ENCODE assay signal across 21 mouse cellular contexts in the genomic region with DNA sequence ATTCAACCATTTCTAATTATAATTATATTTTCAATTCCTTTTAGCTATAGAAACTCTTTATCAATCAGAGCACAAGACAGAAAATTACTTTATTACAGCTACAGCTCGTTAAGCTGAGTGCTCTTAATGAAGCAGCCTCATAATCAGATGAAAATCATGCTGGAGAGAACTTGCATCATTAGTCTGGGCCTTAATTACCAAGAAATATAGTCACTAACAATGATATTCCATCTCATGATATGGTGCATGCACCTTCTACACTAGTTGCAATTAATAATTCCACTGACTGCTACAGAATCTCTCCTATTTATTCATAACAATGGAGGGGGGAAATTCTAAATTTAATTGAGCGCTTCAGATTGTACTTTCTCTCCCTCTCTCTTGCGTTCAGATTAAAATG.
A peak's percentile ranks its signal among the peaks of the same experiment; 100 is the strongest.
DNase-seq lines count a peak whose midpoint lies in the region; ATAC-seq lines count a peak whose summit lies in the region.
"Had no signal": no experiment of that assay in that cellular context is flagged by ENCODE, and none has a peak within 500 bp of the region (broad histone marks: within the 10 kb centered on the region; RNA-seq: fewer than 3 reads in every experiment).

No protein-coding gene starts in this region.

- H3K36me3 ChIP-seq in forebrain, embryonic 12.5 days (replicated peaks): no peaks in the 10 kb centered on the region
- H3K36me3 ChIP-seq in forebrain, embryonic 11.5 days (ENCODE audit: control insufficient read depth, insufficient read depth, low read length): no peaks in the 10 kb centered on the region
- H3K36me3 ChIP-seq in forebrain, embryonic 15.5 days: no peaks in the 10 kb centered on the region
- no peaks in the 10 kb centered on the region for H3K36me3 ChIP-seq in hindbrain, embryonic 15.5 days
- H3K36me3 ChIP-seq in neural tube, embryonic 14.5 days (ENCODE audit: control insufficient read depth, insufficient read depth, low read length): no peaks in the 10 kb centered on the region
- no peaks in the 10 kb centered on the region for H3K36me3 ChIP-seq in intestine, embryonic 15.5 days
- H3K36me3 ChIP-seq: embryonic facial prominence, embryonic 15.5 days; limb, embryonic 12.5 days; liver, embryonic 12.5 days had no signal

- DNase-seq in forebrain, embryonic 11.5 days (ENCODE audit: low spot score): no peak
- DNase-seq in layer of hippocampus, postnatal 25 days (ENCODE audit: extremely low spot score in 1 of 2, low spot score in 1 of 2): no peak
- DNase-seq in cerebellum, adult 8-10 months: no peak
- DNase-seq: adrenal gland, postnatal 25 days; cerebellum, adult 11-12 months; cerebellum, postnatal 25 days; heart, postnatal 10 days; kidney, postnatal 36 days; layer of hippocampus, adult 9-11 months; lung, embryonic 14.5 days; lung, postnatal 36 days; thymus, postnatal 36 days had no signal

- H3K4me3 ChIP-seq in forebrain, embryonic 12.5 days (replicated peaks): no peak overlapping the region
- no peak overlapping the region for H3K4me3 ChIP-seq in forebrain, embryonic 11.5 days (ENCODE audit: low read depth, low read length)
- no peak overlapping the region for H3K4me3 ChIP-seq in forebrain, embryonic 15.5 days
- no peak overlapping the region for H3K4me3 ChIP-seq in hindbrain, embryonic 15.5 days
- H3K4me3 ChIP-seq in neural tube, embryonic 14.5 days (ENCODE audit: low read depth, low read length): no peak overlapping the region
- no peak overlapping the region for H3K4me3 ChIP-seq in intestine, embryonic 15.5 days (replicated peaks)
- H3K4me3 ChIP-seq: embryonic facial prominence, embryonic 15.5 days; limb, embryonic 12.5 days; liver, embryonic 12.5 days; myocyte had no signal

- H3K4me2 ChIP-seq in forebrain, embryonic 12.5 days: no peak overlapping the region
- H3K4me2 ChIP-seq in forebrain, embryonic 11.5 days (ENCODE audit: low read depth, low read length, severe bottlenecking): no peak overlapping the region
- no peak overlapping the region for H3K4me2 ChIP-seq in forebrain, embryonic 15.5 days (replicated peaks)
- H3K4me2 ChIP-seq in hindbrain, embryonic 15.5 days: peak overlapping the region; percentile 46
- 0 out of 2 replicates have a peak overlapping the region, but pooled peaks have one; percentile 39 for H3K4me2 ChIP-seq in neural tube, embryonic 14.5 days (ENCODE audit: low read depth, low read length)
- no peak overlapping the region for H3K4me2 ChIP-seq in intestine, embryonic 15.5 days (replicated peaks)
- H3K4me2 ChIP-seq: embryonic facial prominence, embryonic 15.5 days; liver, embryonic 12.5 days had no signal

- no peaks in the 10 kb centered on the region for H3K9me3 ChIP-seq in forebrain, embryonic 12.5 days
- no peaks in the 10 kb centered on the region for H3K9me3 ChIP-seq in forebrain, embryonic 11.5 days (ENCODE audit: control insufficient read depth, low read length)
- no peaks in the 10 kb centered on the region for H3K9me3 ChIP-seq in forebrain, embryonic 15.5 days
- no peaks in the 10 kb centered on the region for H3K9me3 ChIP-seq in hindbrain, embryonic 15.5 days
- no peaks in the 10 kb centered on the region for H3K9me3 ChIP-seq in neural tube, embryonic 14.5 days (ENCODE audit: control insufficient read depth, low read length)
- no peaks in the 10 kb centered on the region for H3K9me3 ChIP-seq in intestine, embryonic 15.5 days
- H3K9me3 ChIP-seq: embryonic facial prominence, embryonic 15.5 days; limb, embryonic 12.5 days; liver, embryonic 12.5 days had no signal

- H3K9ac ChIP-seq in forebrain, embryonic 12.5 days: no peak overlapping the region
- H3K9ac ChIP-seq in forebrain, embryonic 11.5 days (ENCODE audit: low read length): no peak overlapping the region
- H3K9ac ChIP-seq in forebrain, embryonic 15.5 days (replicated peaks): no peak overlapping the region
- no peak overlapping the region for H3K9ac ChIP-seq in hindbrain, embryonic 15.5 days
- H3K9ac ChIP-seq in neural tube, embryonic 14.5 days (replicated peaks; ENCODE audit: low read depth, low read length): no peak overlapping the region
- no peak overlapping the region for H3K9ac ChIP-seq in intestine, embryonic 15.5 days
- H3K9ac ChIP-seq: embryonic facial prominence, embryonic 15.5 days; limb, embryonic 12.5 days; liver, embryonic 12.5 days; lung, embryonic 14.5 days had no signal

- ATAC-seq in forebrain, embryonic 12.5 days (ENCODE audit: low FRiP score): peak; percentile 40; the same call in 1 of the 2 replicates
- no peak for ATAC-seq in forebrain, embryonic 11.5 days (replicated peaks; ENCODE audit: low FRiP score)
- ATAC-seq in forebrain, embryonic 15.5 days (replicated peaks): 0 out of 2 replicates have a peak, but pooled peaks have one; percentile 26
- peak; percentile 15; the same call in 1 of the 2 replicates for ATAC-seq in hindbrain, embryonic 15.5 days (ENCODE audit: low FRiP score, low read depth)
- ATAC-seq in neural tube, embryonic 14.5 days (ENCODE audit: low read depth): peak; percentile 25; the same call in 1 of the 2 replicates
- ATAC-seq in intestine, embryonic 15.5 days: no peak
- ATAC-seq: liver, embryonic 12.5 days had no signal

- peaks cover 55% of the 10 kb centered on the region for H3K27me3 ChIP-seq in forebrain, embryonic 12.5 days
- H3K27me3 ChIP-seq in forebrain, embryonic 11.5 days (ENCODE audit: control insufficient read depth, insufficient read depth, low read length): peaks cover 9% of the 10 kb centered on the region
- H3K27me3 ChIP-seq in forebrain, embryonic 15.5 days: 0 out of 2 replicates have a peak, but pooled peaks cover 3% of the 10 kb centered on the region
- no peaks in the 10 kb centered on the region for H3K27me3 ChIP-seq in hindbrain, embryonic 15.5 days
- no peaks in the 10 kb centered on the region for H3K27me3 ChIP-seq in neural tube, embryonic 14.5 days (ENCODE audit: control insufficient read depth, insufficient read depth, low read length)
- H3K27me3 ChIP-seq in intestine, embryonic 15.5 days (replicated peaks): no peaks in the 10 kb centered on the region
- H3K27me3 ChIP-seq: embryonic facial prominence, embryonic 15.5 days; liver, embryonic 12.5 days had no signal

- peaks cover 21% of the 10 kb centered on the region for H3K4me1 ChIP-seq in forebrain, embryonic 12.5 days
- peaks cover 9% of the 10 kb centered on the region; the same call in 1 of the 2 replicates for H3K4me1 ChIP-seq in forebrain, embryonic 11.5 days (replicated peaks; ENCODE audit: control insufficient read depth, insufficient read depth, low read length)
- H3K4me1 ChIP-seq in forebrain, embryonic 15.5 days: peaks cover 23% of the 10 kb centered on the region
- H3K4me1 ChIP-seq in hindbrain, embryonic 15.5 days (replicated peaks): peaks cover 32% of the 10 kb centered on the region
- H3K4me1 ChIP-seq in neural tube, embryonic 14.5 days (ENCODE audit: control insufficient read depth, insufficient read depth, low read length): peaks cover 27% of the 10 kb centered on the region
- H3K4me1 ChIP-seq in intestine, embryonic 15.5 days (replicated peaks): 0 out of 2 replicates have a peak, but pooled peaks cover 3% of the 10 kb centered on the region
- H3K4me1 ChIP-seq: liver, embryonic 12.5 days had no signal

- no peak overlapping the region for H3K27ac ChIP-seq in forebrain, embryonic 12.5 days
- no peak overlapping the region for H3K27ac ChIP-seq in forebrain, embryonic 11.5 days (ENCODE audit: low read depth, low read length)
- H3K27ac ChIP-seq in forebrain, embryonic 15.5 days (replicated peaks): no peak overlapping the region
- no peak overlapping the region; the same call in 1 of the 2 replicates for H3K27ac ChIP-seq in hindbrain, embryonic 15.5 days (replicated peaks)
- H3K27ac ChIP-seq in neural tube, embryonic 14.5 days (ENCODE audit: low read depth, low read length): no peak overlapping the region
- H3K27ac ChIP-seq in intestine, embryonic 15.5 days: no peak overlapping the region
- H3K27ac ChIP-seq: embryonic facial prominence, embryonic 15.5 days; limb, embryonic 12.5 days; liver, embryonic 12.5 days had no signal

- 61% methylated on average over 3 of the region's 3 CpGs for WGBS in forebrain, embryonic 12.5 days
- 60% methylated on average over 3 of the region's 3 CpGs for WGBS in forebrain, embryonic 11.5 days
- 38% methylated on average over 3 of the region's 3 CpGs for WGBS in forebrain, embryonic 15.5 days
- 31% methylated on average over 3 of the region's 3 CpGs for whole genome bisulfite sequencing in hindbrain, embryonic 15.5 days
- 34% methylated on average over 3 of the region's 3 CpGs for WGBS in neural tube, embryonic 14.5 days
- WGBS in intestine, embryonic 15.5 days: 77% methylated on average over 3 of the region's 3 CpGs

Comparison
In these comparisons a context has a peak if more than half of its experiments do, and no peak if none do; other contexts are left out.
1. ATAC-seq: peak in forebrain, embryonic 12.5 days (single experiment), forebrain, embryonic 15.5 days (single experiment), hindbrain, embryonic 15.5 days (single experiment) and neural tube, embryonic 14.5 days (single experiment); none in forebrain, embryonic 11.5 days (single experiment) and intestine, embryonic 15.5 days (single experiment).
2. H3K4me2 ChIP-seq: peak in hindbrain, embryonic 15.5 days (single experiment) and neural tube, embryonic 14.5 days (single experiment); none in forebrain, embryonic 12.5 days (single experiment), forebrain, embryonic 11.5 days (single experiment), forebrain, embryonic 15.5 days (single experiment) and intestine, embryonic 15.5 days (single experiment).